Mouse (Mus musculus): Measurements from ENCODE around the gene Pkp1. TPM values are rescaled to one million over a fixed set of nuclear protein-coding genes. Genes with fewer than 3 reads are reported as not detected.

The Pkp1 gene
- polyA plus RNA-seq, 1 experiment from 2014 or later: not detected

GRCm38 (mm10) chr1:135855344-135855687, 63.7 kb downstream of the Pkp1 start:
- H3K9ac ChIP-seq (ENCODE audit: low read depth, low read length): no peak overlapping the region
- no peaks in the 10 kb centered on the region for H3K27me3 ChIP-seq (ENCODE audit: control insufficient read depth, insufficient read depth, low read length)
- 85% methylated on average over 1 of the region's 1 CpGs for WGBS
- no peaks in the 10 kb centered on the region for H3K4me1 ChIP-seq (ENCODE audit: control insufficient read depth, insufficient read depth, low read length)
- no peak overlapping the region for H3K4me3 ChIP-seq (ENCODE audit: low read length)
- no peak overlapping the region for H3K4me2 ChIP-seq (replicated peaks; ENCODE audit: low read depth, low read length)
- no peaks in the 10 kb centered on the region for H3K36me3 ChIP-seq (ENCODE audit: control insufficient read depth, insufficient read depth, low read length)
- H3K9me3 ChIP-seq (ENCODE audit: control insufficient read depth, low read length): no peaks in the 10 kb centered on the region
- ATAC-seq (ENCODE audit: low FRiP score, low TSS enrichment): no peak
- H3K27ac ChIP-seq (ENCODE audit: low read depth, low read length): no peak overlapping the region

GRCm38 (mm10) chr1:135854591-135855343, 64.2 kb downstream of the Pkp1 start:
- 85% methylated on average over 6 of the region's 6 CpGs for WGBS
- no peaks in the 10 kb centered on the region for H3K9me3 ChIP-seq (ENCODE audit: control insufficient read depth, low read length)
- ATAC-seq (ENCODE audit: low FRiP score, low TSS enrichment): no peak
- no peak overlapping the region for H3K4me2 ChIP-seq (replicated peaks; ENCODE audit: low read depth, low read length)
- H3K4me1 ChIP-seq (ENCODE audit: control insufficient read depth, insufficient read depth, low read length): no peaks in the 10 kb centered on the region
- no peaks in the 10 kb centered on the region for H3K27me3 ChIP-seq (ENCODE audit: control insufficient read depth, insufficient read depth, low read length)
- no peak overlapping the region for H3K9ac ChIP-seq (ENCODE audit: low read depth, low read length)
- no peak overlapping the region for H3K4me3 ChIP-seq (ENCODE audit: low read length)
- no peaks in the 10 kb centered on the region for H3K36me3 ChIP-seq (ENCODE audit: control insufficient read depth, insufficient read depth, low read length)
- H3K27ac ChIP-seq (ENCODE audit: low read depth, low read length): no peak overlapping the region

GRCm38 (mm10) chr1:135853200-135853599, 65.8 kb downstream of the Pkp1 start:
- Histone ChIP-seq H3K4me3 (ENCODE audit: low read length) (no peak overlapping the region), H3K4me2 (replicated peaks; ENCODE audit: low read depth, low read length) (no peak overlapping the region), H3K27me3 (ENCODE audit: control insufficient read depth, insufficient read depth, low read length) (no peaks in the 10 kb centered on the region), H3K9ac (ENCODE audit: low read depth, low read length) (no peak overlapping the region), H3K4me1 (ENCODE audit: control insufficient read depth, insufficient read depth, low read length) (no peaks in the 10 kb centered on the region), H3K9me3 (ENCODE audit: control insufficient read depth, low read length) (no peaks in the 10 kb centered on the region), H3K36me3 (ENCODE audit: control insufficient read depth, insufficient read depth, low read length) (no peaks in the 10 kb centered on the region), H3K27ac (ENCODE audit: low read depth, low read length) (no peak overlapping the region)
- no peak for ATAC-seq (ENCODE audit: low FRiP score, low TSS enrichment)
- 92% methylated on average over 4 of the region's 4 CpGs for WGBS

GRCm38 (mm10) chr1:135852044-135852756, 66.8 kb downstream of the Pkp1 start:
- H3K9me3 ChIP-seq (ENCODE audit: control insufficient read depth, low read length): no peaks in the 10 kb centered on the region
- H3K27me3 ChIP-seq (ENCODE audit: control insufficient read depth, insufficient read depth, low read length): no peaks in the 10 kb centered on the region
- no peak overlapping the region for H3K4me3 ChIP-seq (ENCODE audit: low read length)
- no peak for ATAC-seq (ENCODE audit: low FRiP score, low TSS enrichment)
- no peak overlapping the region for H3K9ac ChIP-seq (ENCODE audit: low read depth, low read length)
- no peak overlapping the region for H3K4me2 ChIP-seq (replicated peaks; ENCODE audit: low read depth, low read length)
- no peak overlapping the region for H3K27ac ChIP-seq (ENCODE audit: low read depth, low read length)
- H3K36me3 ChIP-seq (ENCODE audit: control insufficient read depth, insufficient read depth, low read length): no peaks in the 10 kb centered on the region
- WGBS: 63% methylated on average over 13 of the region's 13 CpGs
- no peaks in the 10 kb centered on the region for H3K4me1 ChIP-seq (ENCODE audit: control insufficient read depth, insufficient read depth, low read length)

GRCm38 (mm10) chr1:135850722-135851512, 68.1 kb downstream of the Pkp1 start:
- Histone ChIP-seq H3K4me3 (ENCODE audit: low read length) (no peak overlapping the region), H3K36me3 (ENCODE audit: control insufficient read depth, insufficient read depth, low read length) (no peaks in the 10 kb centered on the region), H3K4me1 (ENCODE audit: control insufficient read depth, insufficient read depth, low read length) (no peaks in the 10 kb centered on the region), H3K9ac (ENCODE audit: low read depth, low read length) (no peak overlapping the region), H3K27me3 (ENCODE audit: control insufficient read depth, insufficient read depth, low read length) (no peaks in the 10 kb centered on the region), H3K4me2 (replicated peaks; ENCODE audit: low read depth, low read length) (no peak overlapping the region), H3K9me3 (ENCODE audit: control insufficient read depth, low read length) (no peaks in the 10 kb centered on the region), H3K27ac (ENCODE audit: low read depth, low read length) (no peak overlapping the region)
- WGBS: 67% methylated on average over 12 of the region's 12 CpGs
- no peak for ATAC-seq (ENCODE audit: low FRiP score, low TSS enrichment)

GRCm38 (mm10) chr1:135847611-135848351, 71.2 kb downstream of the Pkp1 start:
- whole genome bisulfite sequencing: 78% methylated on average over 17 of the region's 17 CpGs
- Histone ChIP-seq H3K4me1 (ENCODE audit: control insufficient read depth, insufficient read depth, low read length) (no peaks in the 10 kb centered on the region), H3K9ac (ENCODE audit: low read depth, low read length) (no peak overlapping the region), H3K4me2 (replicated peaks; ENCODE audit: low read depth, low read length) (no peak overlapping the region), H3K9me3 (ENCODE audit: control insufficient read depth, low read length) (no peaks in the 10 kb centered on the region), H3K27me3 (ENCODE audit: control insufficient read depth, insufficient read depth, low read length) (no peaks in the 10 kb centered on the region), H3K4me3 (ENCODE audit: low read length) (no peak overlapping the region), H3K36me3 (ENCODE audit: control insufficient read depth, insufficient read depth, low read length) (no peaks in the 10 kb centered on the region), H3K27ac (ENCODE audit: low read depth, low read length) (no peak overlapping the region)
- ATAC-seq (ENCODE audit: low FRiP score, low TSS enrichment): no peak

- 0 out of 2 replicates have a peak, but pooled peaks have one; percentile 30 for ATAC-seq (ENCODE audit: low FRiP score, low TSS enrichment)
- 27% methylated on average over 6 of the region's 6 CpGs for WGBS
- Histone ChIP-seq H3K4me2 (replicated peaks; ENCODE audit: low read depth, low read length) (no peak overlapping the region), H3K27ac (ENCODE audit: low read depth, low read length) (no peak overlapping the region), H3K9me3 (ENCODE audit: control insufficient read depth, low read length) (no peaks in the 10 kb centered on the region), H3K4me1 (ENCODE audit: control insufficient read depth, insufficient read depth, low read length) (no peaks in the 10 kb centered on the region), H3K27me3 (ENCODE audit: control insufficient read depth, insufficient read depth, low read length) (no peaks in the 10 kb centered on the region), H3K36me3 (ENCODE audit: control insufficient read depth, insufficient read depth, low read length) (no peaks in the 10 kb centered on the region), H3K9ac (ENCODE audit: low read depth, low read length) (no peak overlapping the region), H3K4me3 (ENCODE audit: low read length) (no peak overlapping the region)
Measured at GRCm38 (mm10) chr1:135847139-135847562, 71.9 kb downstream of the Pkp1 start.

GRCm38 (mm10) chr1:135846632-135847031, 72.4 kb downstream of the Pkp1 start:
- H3K9ac ChIP-seq (ENCODE audit: low read depth, low read length): no peak overlapping the region
- no peaks in the 10 kb centered on the region for H3K4me1 ChIP-seq (ENCODE audit: control insufficient read depth, insufficient read depth, low read length)
- H3K36me3 ChIP-seq (ENCODE audit: control insufficient read depth, insufficient read depth, low read length): no peaks in the 10 kb centered on the region
- no peaks in the 10 kb centered on the region for H3K9me3 ChIP-seq (ENCODE audit: control insufficient read depth, low read length)
- no peak overlapping the region for H3K4me2 ChIP-seq (replicated peaks; ENCODE audit: low read depth, low read length)
- H3K4me3 ChIP-seq (ENCODE audit: low read length): no peak overlapping the region
- H3K27ac ChIP-seq (ENCODE audit: low read depth, low read length): no peak overlapping the region
- 82% methylated on average over 5 of the region's 5 CpGs for WGBS
- ATAC-seq (ENCODE audit: low FRiP score, low TSS enrichment): no peak
- no peaks in the 10 kb centered on the region for H3K27me3 ChIP-seq (ENCODE audit: control insufficient read depth, insufficient read depth, low read length)
